In genomic region chr2:149865914-149866435, GRCm38 (mm10) we compare ENCODE assay signal across 19 mouse cellular contexts. TPM values are rescaled to one million over a fixed set of nuclear protein-coding genes. Genes with fewer than 3 reads are reported as not detected.
DNase-seq lines count a peak whose midpoint lies in the region; TF ChIP-seq lines count a peak whose summit lies in the region.
"Had no signal": no experiment of that assay in that cellular context is flagged by ENCODE, and none has a peak within 500 bp of the region (broad histone marks: within the 10 kb centered on the region; RNA-seq: fewer than 3 reads in every experiment).

No protein-coding gene starts in this region.

- DNase-seq in ES-CJ7 (ENCODE audit: low read depth, low spot score), result peak; percentile 51
- peak; percentile 40 for DNase-seq in ES-E14 (ENCODE audit: low read depth, low spot score)
- peak; percentile 77 for DNase-seq in ZHBTc4 (ENCODE audit: low read depth, low spot score)
- no peak for DNase-seq in thymus, adult 18-20 months
- DNase-seq in adrenal gland, adult 18-20 months (ENCODE audit: low spot score in 2 of 2), result no peak
- DNase-seq: adrenal gland, adult 8-10 months; adrenal gland, postnatal 14 days; adrenal gland, postnatal 36 days; cerebellum, adult 11-12 months; cerebellum, adult 2 months; cerebellum, adult 9-10 months; cerebellum, postnatal 10 days; cerebellum, postnatal 25 days; forebrain, postnatal 0 days had no signal

- no peak overlapping the region for H3K27ac ChIP-seq in ES-E14 (ENCODE audit: insufficient read depth, low read depth, low read length, poor library complexity, severe bottlenecking)
- H3K27ac ChIP-seq: embryonic facial prominence, embryonic 10.5 days; embryonic facial prominence, embryonic 12.5 days; forebrain, embryonic 13.5 days; forebrain, embryonic 15.5 days had no signal

- no peak overlapping the region for H3K4me3 ChIP-seq in ES-E14 (ENCODE audit: insufficient read depth in 1 of 2, low read depth in 1 of 2, low read length in 2 of 2, poor library complexity in 1 of 2, severe bottlenecking in 1 of 2)
- H3K4me3 ChIP-seq: embryonic facial prominence, embryonic 10.5 days; embryonic facial prominence, embryonic 12.5 days; forebrain, embryonic 13.5 days; forebrain, embryonic 15.5 days had no signal

- H3K9ac ChIP-seq in ES-E14 (ENCODE audit: insufficient read depth, low read depth, low read length, poor library complexity, severe bottlenecking), result no peak overlapping the region
- H3K9ac ChIP-seq: embryonic facial prominence, embryonic 12.5 days; forebrain, embryonic 13.5 days; forebrain, embryonic 15.5 days; forebrain, postnatal 0 days had no signal

- in situ Hi-C loops in ES-E14 (cut with MboI; ENCODE audit: low sequenced_read_pairs in 2 of 2, unreplicated experiment in 2 of 2), result no loop called here

- peaks cover 1 to 2% of the 10 kb centered on the region in 2 experiments; a peak in 2 of 4 replicates for H3K4me1 ChIP-seq in ES-E14 (ENCODE audit: control insufficient read depth in 2 of 2, insufficient read depth in 2 of 2, low read length in 2 of 2, poor library complexity in 1 of 2)
- H3K4me1 ChIP-seq: embryonic facial prominence, embryonic 10.5 days; embryonic facial prominence, embryonic 12.5 days; forebrain, embryonic 13.5 days; forebrain, embryonic 15.5 days had no signal

- H3K9me3 ChIP-seq in ES-E14 (ENCODE audit: control insufficient read depth, insufficient read depth, low read depth, low read length), result no peaks in the 10 kb centered on the region
- H3K9me3 ChIP-seq: embryonic facial prominence, embryonic 10.5 days; embryonic facial prominence, embryonic 12.5 days; forebrain, embryonic 13.5 days; forebrain, embryonic 15.5 days had no signal

- no peaks in the 10 kb centered on the region for H3K36me3 ChIP-seq in ES-E14 (ENCODE audit: control insufficient read depth, insufficient read depth, low read length, poor library complexity, severe bottlenecking)
- H3K36me3 ChIP-seq: embryonic facial prominence, embryonic 10.5 days; embryonic facial prominence, embryonic 12.5 days; forebrain, embryonic 15.5 days had no signal

TF ChIP-seq in ES-E14, 5 proteins besides CTCF, POLR2A, EP300 and RAD21:
- no peak for TF ChIP-seq MAFK (IDR thresholded peaks at IDR 0.05; ENCODE audit: insufficient read depth, low read depth, low read length)
- TF ChIP-seq ZNF384 (IDR thresholded peaks at IDR 0.05; ENCODE audit: low read depth, low read length), result peak; percentile 93

RNA-seq across cellular contexts. Expression of gene C530025M09Rik, which starts 35.0 kb away (rescaled TPM):
- total RNA-seq in ES-E14 (2012; rRNA removed), result not detected in 2 replicates
- not detected for total RNA-seq in adrenal gland, adult 18-20 months (2021)
- total RNA-seq: adrenal gland, adult 8-10 months; adrenal gland, postnatal 14 days; adrenal gland, postnatal 36 days; MEL had no signal

RNA-seq across cellular contexts. Expression of gene Syndig1, which starts 37.0 kb away (rescaled TPM):
- total RNA-seq in ES-E14 (2012; rRNA removed), result 3.3 and 3.7 TPM in 2 replicates
- 1 to 10 TPM in 1 of 2 experiments, under 1 TPM in 1; 0.86 to 1.3 TPM for total RNA-seq in adrenal gland, adult 18-20 months (2021)
- total RNA-seq: MEL had no signal

Comparison
In these comparisons a context has a peak if more than half of its experiments do, and no peak if none do; other contexts are left out.
1. DNase-seq: peak in ES-CJ7 (single experiment), ES-E14 (single experiment) and ZHBTc4 (single experiment); none in thymus, adult 18-20 months (0 of 2) and adrenal gland, adult 18-20 months (0 of 2).